Mouse (Mus musculus) hindbrain, postnatal 0 days (tissue): ENCODE measurements around the gene Dscam. TPM values are rescaled to one million over a fixed set of nuclear protein-coding genes. Genes with fewer than 3 reads are reported as not detected.

Experiments used
- ATAC-seq: fragments of 200-750 bp; cut with Nextera tagmentation; 2 replicates; pipeline ENCODE4 v1.8.0; 2017; ENCODE audit warnings: mild to moderate bottlenecking, moderate TSS enrichment, moderate library complexity
- DNase-seq: peaks from one replicate; pipeline ENCODE4 v3.0.0-alpha.2; 2015; ENCODE audit warnings: low spot score
- H3K27ac ChIP-seq: fragments of 300-500 bp; sonication (generic); 2 replicates; pipeline ENCODE4 v1.5.1; 2014; ENCODE audit warnings: mild to moderate bottlenecking
- H3K27me3 ChIP-seq: fragments of 300-500 bp; sonication (generic); 2 replicates; pipeline ENCODE4 v1.6.1; 2014; ENCODE audit warnings: low read length, mixed read lengths; ENCODE audit not compliant: insufficient read depth
- H3K36me3 ChIP-seq: fragments of 300-500 bp; sonication (generic); 2 replicates; pipeline ENCODE4 v1.6.1; 2014; ENCODE audit warnings: low read length, mixed read lengths; ENCODE audit not compliant: insufficient read depth
- H3K4me1 ChIP-seq: fragments of 300-500 bp; sonication (generic); 2 replicates; pipeline ENCODE4 v1.6.1; 2014; ENCODE audit warnings: antibody characterized with exemption, low read length, mixed read lengths; ENCODE audit not compliant: insufficient read depth
- H3K4me2 ChIP-seq: fragments of 300-500 bp; sonication (generic); 2 replicates; pipeline ENCODE4 v1.6.1; 2014; ENCODE audit warnings: low read depth, mild to moderate bottlenecking, low read length, moderate library complexity, mixed read lengths
- H3K4me3 ChIP-seq: fragments of 300-500 bp; sonication (generic); 2 replicates; pipeline ENCODE4 v1.5.1; 2014; ENCODE audit warnings: low read length
- H3K9ac ChIP-seq: fragments of 300-500 bp; sonication (generic); replicated peaks from 2 replicates; pipeline ENCODE4 v1.6.1; 2014; ENCODE audit warnings: mild to moderate bottlenecking, low read length, moderate library complexity, mixed read lengths
- H3K9me3 ChIP-seq: fragments of 300-500 bp; sonication (generic); 2 replicates; pipeline ENCODE4 v1.6.1; 2016; ENCODE audit warnings: low read length, mixed read lengths
- CTCF ChIP-seq: IDR thresholded peaks from 2 replicates; pipeline ENCODE4 v1.5.1; 2016; ENCODE audit warnings: antibody characterized with exemption, control low read depth, low read depth
- WGBS: fragments of 180-500 bp; shearing (Covaris S2); extraction: QIAGEN DNeasy Blood & Tissue Kit; methylation state at CpG from one replicate; pipeline ENCODE4 v1.1.7; 2014; 5-methylcytosine and 5-hydroxymethylcytosine counted together
- polyA plus RNA-seq: library from polyadenylated mRNA; unstranded; fragments of >200 nt; fragmentation: Nextera tagmentation; extraction: Ambion mirVana; gene quantifications from 2 replicates; pipeline ENCODE4 v1.2.1, GENCODE M21; 2015
- total RNA-seq: library from RNA; depleted of rRNA; stranded (reverse); fragments of >200 nt; gene quantifications from 2 replicates; pipeline ENCODE4 v1.2.3, GENCODE M21; 2014

Dscam gene
- total and polyA plus RNA-seq, 2 experiments from 2014 or later, result 10.3 to 47.1 TPM

GRCm38 (mm10) chr16:96742475-96743255, 427.9 kb downstream of the Dscam start:
- no peaks in the 10 kb centered on the region for H3K36me3 ChIP-seq
- no peak overlapping the region for H3K9ac ChIP-seq
- H3K4me2 ChIP-seq, result no peak overlapping the region
- ATAC-seq (no peak), DNase-seq (no peak)
- no peaks in the 10 kb centered on the region for H3K27me3 ChIP-seq
- no peak overlapping the region for H3K27ac ChIP-seq
- no peaks in the 10 kb centered on the region for H3K9me3 ChIP-seq
- no peak for TF ChIP-seq CTCF
- WGBS, result 67% methylated on average over 5 of the region's 5 CpGs
- no peak overlapping the region for H3K4me3 ChIP-seq
- H3K4me1 ChIP-seq, result no peaks in the 10 kb centered on the region; the same call in 1 of the 2 replicates

DNA sequence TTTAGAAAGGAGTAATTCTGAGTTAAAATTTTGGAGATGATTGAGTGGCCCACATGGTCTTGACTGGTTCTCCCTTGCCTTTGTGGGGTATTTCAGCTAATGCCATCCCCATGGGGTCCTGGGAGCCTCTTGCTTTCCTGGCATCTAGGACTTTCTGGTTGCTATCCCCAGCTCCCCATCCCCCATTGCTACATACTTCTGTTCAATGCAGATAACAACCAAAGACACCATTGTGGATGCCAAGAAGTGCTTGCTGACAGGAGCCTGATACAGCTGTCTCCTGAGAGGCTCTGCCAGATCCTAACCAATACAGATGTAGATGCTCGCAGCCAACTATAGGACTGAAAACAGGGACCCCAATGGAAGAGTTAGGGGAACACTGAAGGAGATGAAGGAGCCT, 429.2 kb downstream of the Dscam start:
- ATAC-seq (no peak), DNase-seq (no peak)
- Histone ChIP-seq H3K36me3 (no peaks in the 10 kb centered on the region), H3K4me3 (no peak overlapping the region), H3K9ac (no peak overlapping the region), H3K4me1 (no peaks in the 10 kb centered on the region; the same call in 1 of the 2 replicates), H3K27me3 (no peaks in the 10 kb centered on the region), H3K4me2 (no peak overlapping the region), H3K9me3 (no peaks in the 10 kb centered on the region), H3K27ac (no peak overlapping the region)
- 84% methylated on average over 1 of the region's 1 CpGs for WGBS
- no peak for TF ChIP-seq CTCF

- Histone ChIP-seq H3K4me2 (no peak overlapping the region), H3K36me3 (no peaks in the 10 kb centered on the region), H3K4me1 (no peaks in the 10 kb centered on the region; the same call in 1 of the 2 replicates), H3K9ac (no peak overlapping the region), H3K27me3 (no peaks in the 10 kb centered on the region), H3K27ac (no peak overlapping the region), H3K9me3 (no peaks in the 10 kb centered on the region), H3K4me3 (no peak overlapping the region)
- WGBS, result 76% methylated on average over 7 of the region's 7 CpGs
- no peak for ATAC-seq
- DNase-seq, result no peak
- no peak for TF ChIP-seq CTCF
Measured at GRCm38 (mm10) chr16:96740073-96741055, 430.2 kb downstream of the Dscam start.

DNA sequence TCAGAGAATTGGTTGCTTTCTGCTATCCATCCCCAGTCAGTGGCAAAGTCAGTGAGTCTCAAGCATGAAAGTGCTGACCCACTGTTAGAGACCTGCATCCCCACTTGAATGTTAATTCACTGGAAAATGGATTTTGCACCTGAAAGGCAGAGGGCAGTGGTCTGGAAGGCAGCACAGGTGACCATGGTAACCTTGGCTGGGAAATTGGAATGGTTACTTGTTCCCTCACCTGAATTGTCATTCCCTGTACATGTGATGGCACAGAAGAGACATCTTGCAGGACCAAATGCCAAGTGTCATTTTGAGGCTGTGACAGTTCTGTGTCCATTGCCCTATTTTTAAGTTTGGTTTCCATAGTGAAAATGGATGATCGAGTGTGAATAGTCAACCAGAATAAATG, 434.1 kb downstream of the Dscam start:
- no peaks in the 10 kb centered on the region for H3K4me1 ChIP-seq
- H3K4me3 ChIP-seq, result no peak overlapping the region
- TF ChIP-seq CTCF, result no peak
- ATAC-seq, result no peak; the same call in 1 of the 2 replicates
- H3K9ac ChIP-seq, result no peak overlapping the region
- no peaks in the 10 kb centered on the region for H3K9me3 ChIP-seq
- no peak overlapping the region for H3K4me2 ChIP-seq
- no peaks in the 10 kb centered on the region for H3K27me3 ChIP-seq
- no peak for DNase-seq
- H3K36me3 ChIP-seq, result no peaks in the 10 kb centered on the region
- no peak overlapping the region for H3K27ac ChIP-seq
- WGBS, result 72% methylated on average over 1 of the region's 1 CpGs

GRCm38 (mm10) chr16:96730881-96731280, 439.7 kb downstream of the Dscam start:
- Histone ChIP-seq H3K27ac (no peak overlapping the region), H3K4me1 (peaks cover 18% of the 10 kb centered on the region), H3K27me3 (no peaks in the 10 kb centered on the region), H3K36me3 (no peaks in the 10 kb centered on the region), H3K9ac (no peak overlapping the region), H3K4me2 (no peak overlapping the region), H3K4me3 (no peak overlapping the region), H3K9me3 (no peaks in the 10 kb centered on the region)
- WGBS, result 69% methylated on average over 3 of the region's 3 CpGs
- DNase-seq, result no peak
- no peak for TF ChIP-seq CTCF
- ATAC-seq, result no peak

GRCm38 (mm10) chr16:96727836-96728774, 442.4 kb downstream of the Dscam start:
- no peaks in the 10 kb centered on the region for H3K9me3 ChIP-seq
- 42% methylated on average over 13 of the region's 13 CpGs for WGBS
- H3K36me3 ChIP-seq, result no peaks in the 10 kb centered on the region
- H3K27ac ChIP-seq, result peak overlapping the region; percentile 22; the same call in 1 of the 2 replicates
- H3K4me3 ChIP-seq, result no peak overlapping the region
- TF ChIP-seq CTCF, result no peak
- peaks cover 18% of the 10 kb centered on the region for H3K4me1 ChIP-seq
- H3K27me3 ChIP-seq, result no peaks in the 10 kb centered on the region
- no peak overlapping the region for H3K4me2 ChIP-seq
- DNase-seq (no peak), ATAC-seq (no peak)
- H3K9ac ChIP-seq, result no peak overlapping the region
